Mouse (Mus musculus): Measurements from ENCODE around the gene Arpc5.

DNA sequence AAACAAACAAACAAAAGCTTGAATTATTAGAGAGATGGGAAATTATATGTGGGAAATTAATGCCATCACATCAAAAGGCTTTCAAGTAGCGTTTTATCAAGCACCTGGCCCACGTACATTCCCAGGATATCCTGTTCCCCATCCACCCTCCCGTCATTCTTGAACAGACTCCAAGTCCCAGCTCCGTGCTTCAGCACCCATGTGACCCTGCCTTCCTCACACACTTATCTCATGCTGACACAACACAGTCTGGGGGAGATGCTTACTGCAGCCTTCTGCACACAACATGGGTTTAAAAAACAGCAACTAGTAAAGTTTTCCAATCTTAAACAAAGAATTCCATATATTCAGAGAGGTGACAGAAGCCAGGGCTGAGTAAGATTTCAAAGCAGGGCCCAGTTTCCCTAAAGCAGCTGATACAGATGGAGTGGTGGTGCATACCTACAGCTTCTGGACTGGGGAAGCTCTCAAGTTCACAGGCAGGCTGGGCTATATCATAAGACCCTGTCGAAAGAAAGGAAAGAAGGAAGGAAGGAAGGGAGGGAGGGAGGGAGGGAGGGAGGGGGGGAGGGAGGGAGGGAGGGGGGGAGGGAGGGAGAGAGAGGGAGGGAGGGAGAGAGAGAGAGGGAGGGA is 38.6 kb upstream of the Arpc5 start:
- TF ChIP-seq CTCF (IDR thresholded peaks at IDR 0.05; ENCODE audit: low read depth, low read length) (no peak), GATA2 (IDR thresholded peaks at IDR 0.05; ENCODE audit: borderline replicate concordance, low read depth, low read length) (no peak), GATA1 (IDR thresholded peaks at IDR 0.05; ENCODE audit: borderline replicate concordance, low read length) (no peak), TAL1 (conservative IDR thresholded peaks at IDR 0.05; ENCODE audit: low read depth, low read length) (no peak), POLR2AphosphoS5 (IDR thresholded peaks at IDR 0.05; ENCODE audit: insufficient replicate concordance, low read depth, low read length) (no peak)
